ENCODE assay signal across 37 mouse cellular contexts in the genomic region with DNA sequence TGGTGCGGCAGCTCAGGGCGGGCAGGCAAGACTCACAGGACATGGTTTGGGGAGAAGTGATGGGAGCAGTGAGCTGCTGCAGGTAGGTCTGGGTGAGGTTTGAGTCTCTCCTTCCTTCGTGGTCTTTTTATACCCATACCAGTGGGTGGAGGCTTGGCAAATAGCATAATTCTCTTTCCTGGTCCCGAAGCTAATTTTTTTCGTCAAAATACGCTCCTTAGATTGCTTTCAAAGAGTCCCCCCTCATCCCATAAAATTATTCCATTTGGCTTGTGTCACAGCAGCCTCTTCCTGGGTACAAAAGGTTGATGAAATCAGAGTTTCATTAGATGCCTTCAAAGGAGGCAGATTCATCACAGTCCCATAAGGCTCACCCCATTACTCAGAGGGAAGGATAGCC. TPM values are rescaled to one million over a fixed set of nuclear protein-coding genes. Genes with fewer than 3 reads are reported as not detected.
"Had no signal": no experiment of that assay in that cellular context is flagged by ENCODE, and none has a peak within 500 bp of the region (broad histone marks: within the 10 kb centered on the region; RNA-seq: fewer than 3 reads in every experiment).

Krt34 (minus strand) TSS at position 101 of the 400 bp plus-strand sequence.

- H3K9me3 ChIP-seq: embryonic facial prominence, embryonic 10.5 days; embryonic facial prominence, embryonic 12.5 days; embryonic facial prominence, embryonic 13.5 days; embryonic facial prominence, embryonic 15.5 days; forebrain, embryonic 10.5 days; forebrain, embryonic 12.5 days; forebrain, embryonic 13.5 days; forebrain, embryonic 15.5 days had no signal

- H3K4me2 ChIP-seq: embryonic facial prominence, embryonic 12.5 days; embryonic facial prominence, embryonic 13.5 days; embryonic facial prominence, embryonic 15.5 days; forebrain, embryonic 12.5 days; forebrain, embryonic 13.5 days; forebrain, embryonic 15.5 days had no signal

- H3K4me3 ChIP-seq: embryonic facial prominence, embryonic 10.5 days; embryonic facial prominence, embryonic 12.5 days; embryonic facial prominence, embryonic 13.5 days; embryonic facial prominence, embryonic 15.5 days; erythroblast, embryonic 14.5 days; forebrain, embryonic 10.5 days; forebrain, embryonic 12.5 days; forebrain, embryonic 13.5 days; forebrain, embryonic 15.5 days; gastrocnemius, adult 2 months; heart, adult 2 months had no signal

- H3K27ac ChIP-seq: embryonic facial prominence, embryonic 10.5 days; embryonic facial prominence, embryonic 12.5 days; embryonic facial prominence, embryonic 13.5 days; embryonic facial prominence, embryonic 15.5 days; forebrain, embryonic 10.5 days; forebrain, embryonic 12.5 days; forebrain, embryonic 13.5 days; forebrain, embryonic 15.5 days; gastrocnemius, adult 2 months; heart, adult 2 months had no signal

- H3K27me3 ChIP-seq: embryonic facial prominence, embryonic 12.5 days; embryonic facial prominence, embryonic 13.5 days; embryonic facial prominence, embryonic 15.5 days; forebrain, embryonic 12.5 days; forebrain, embryonic 13.5 days; forebrain, embryonic 15.5 days had no signal

- ATAC-seq: forebrain, embryonic 13.5 days; forebrain, embryonic 14.5 days; forebrain, embryonic 15.5 days; forebrain, embryonic 16.5 days; forebrain, postnatal 0 days had no signal

- H3K9ac ChIP-seq: embryonic facial prominence, embryonic 12.5 days; embryonic facial prominence, embryonic 13.5 days; embryonic facial prominence, embryonic 15.5 days; forebrain, embryonic 12.5 days; forebrain, embryonic 13.5 days; forebrain, embryonic 15.5 days; forebrain, postnatal 0 days had no signal

- DNase-seq: cerebellum, adult 2 months; cerebellum, adult 8-10 months; cerebellum, adult 9-10 months; cerebellum, adult 9-11 months; cerebellum, postnatal 10 days; cerebellum, postnatal 14 days; cerebellum, postnatal 25 days; cerebellum, postnatal 36 days; embryo, embryonic 11 days; forebrain, postnatal 0 days; gastrocnemius, adult 2 months; gastrocnemius, postnatal 10 days; gastrocnemius, postnatal 14 days; gastrocnemius, postnatal 25 days; gastrocnemius, postnatal 36 days; heart, adult 2 months had no signal

- H3K4me1 ChIP-seq: embryonic facial prominence, embryonic 10.5 days; embryonic facial prominence, embryonic 12.5 days; embryonic facial prominence, embryonic 13.5 days; embryonic facial prominence, embryonic 15.5 days; forebrain, embryonic 10.5 days; forebrain, embryonic 12.5 days; forebrain, embryonic 13.5 days; forebrain, embryonic 15.5 days had no signal

- H3K36me3 ChIP-seq: embryonic facial prominence, embryonic 10.5 days; embryonic facial prominence, embryonic 12.5 days; embryonic facial prominence, embryonic 13.5 days; embryonic facial prominence, embryonic 15.5 days; forebrain, embryonic 10.5 days; forebrain, embryonic 12.5 days; forebrain, embryonic 15.5 days had no signal

RNA-seq across cellular contexts. Expression of gene Krt34, which starts in this region (rescaled TPM):
- total RNA-seq: common myeloid progenitor, adult 5-6 weeks; forebrain, postnatal 0 days; gastrocnemius, adult 2 months; gastrocnemius, adult 8-10 months; gastrocnemius, postnatal 10 days; gastrocnemius, postnatal 14 days; gastrocnemius, postnatal 25 days; gastrocnemius, postnatal 36 days; gastrocnemius, postnatal 4 days; granulocyte monocyte progenitor cell, adult 5-6 weeks; heart, adult 2 months; heart, adult 8-10 months had no signal
- polyA plus RNA-seq: cerebellum, adult 2 months; cortical plate, adult 2 months; embryonic facial prominence, embryonic 10.5 days; embryonic facial prominence, embryonic 11.5 days; embryonic facial prominence, embryonic 12.5 days; embryonic facial prominence, embryonic 13.5 days; erythroblast, embryonic 14.5 days; forebrain, embryonic 10.5 days; forebrain, embryonic 11.5 days; forebrain, embryonic 12.5 days; forebrain, embryonic 13.5 days; forebrain, embryonic 14.5 days; forebrain, embryonic 15.5 days; forebrain, embryonic 16.5 days; frontal cortex, adult 2 months; gonadal fat pad, adult 2 months; heart, adult 2 months had no signal
